Mouse (Mus musculus) lung, postnatal 0 days (tissue): ENCODE measurements around the gene Smg9.

Experiments
- CTCF ChIP-seq: IDR thresholded peaks from 2 replicates; pipeline ENCODE4 v1.5.1; 2016; ENCODE audit warnings: antibody characterized with exemption, mild to moderate bottlenecking
- EP300 ChIP-seq: IDR thresholded peaks from 2 replicates; pipeline ENCODE4 v1.6.1; 2016; ENCODE audit warnings: antibody characterized with exemption, mild to moderate bottlenecking, control low read depth

DNA sequence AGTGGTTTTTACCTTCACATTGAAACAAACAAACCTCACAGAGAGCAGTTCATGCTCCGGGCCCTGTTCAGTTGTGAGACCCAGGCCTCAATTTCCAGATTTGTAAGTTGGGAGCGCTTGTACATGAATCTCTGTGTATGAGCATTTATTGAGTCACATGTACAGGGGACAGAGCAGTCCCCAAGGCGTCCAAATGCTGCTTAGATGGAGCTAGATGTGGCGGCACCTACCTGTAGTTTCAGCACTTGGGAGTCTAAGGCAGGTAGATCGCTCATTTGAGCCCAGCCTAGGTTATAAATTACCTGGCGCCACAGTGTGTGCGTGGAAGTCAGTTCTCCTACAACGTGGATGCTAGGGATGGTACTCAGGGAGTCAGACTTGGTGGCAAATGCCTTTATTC lies 23.0 kb upstream of the Smg9 start:
- TF ChIP-seq CTCF (no peak), EP300 (no peak)
